Mouse (Mus musculus): Measurements from ENCODE around the gene Nol8.

Gene Nol8

DNA sequence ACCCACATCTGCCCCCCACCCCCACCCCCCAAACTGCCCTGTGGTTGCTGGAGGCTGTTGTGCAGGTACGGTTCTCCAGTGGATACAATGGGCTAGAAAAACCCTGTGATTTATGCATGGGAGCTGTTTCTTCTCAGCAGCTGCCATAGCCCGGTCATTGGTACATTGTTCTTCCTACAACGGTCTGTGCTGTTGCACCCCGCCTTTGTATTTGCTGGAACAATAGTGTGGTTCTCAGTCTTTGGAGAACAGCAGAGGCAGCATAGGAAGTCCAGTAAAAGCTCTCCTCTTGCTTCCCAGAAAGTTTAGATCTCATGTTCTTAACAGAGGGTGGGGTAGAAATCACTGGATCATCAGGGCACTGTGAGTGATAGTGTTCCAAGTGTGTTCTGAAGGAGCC is 31.4 kb downstream of the Nol8 start:
- DNase-seq (ENCODE audit: low spot score in 2 of 2): peak in 1 of 2 experiments; percentile 24

DNA sequence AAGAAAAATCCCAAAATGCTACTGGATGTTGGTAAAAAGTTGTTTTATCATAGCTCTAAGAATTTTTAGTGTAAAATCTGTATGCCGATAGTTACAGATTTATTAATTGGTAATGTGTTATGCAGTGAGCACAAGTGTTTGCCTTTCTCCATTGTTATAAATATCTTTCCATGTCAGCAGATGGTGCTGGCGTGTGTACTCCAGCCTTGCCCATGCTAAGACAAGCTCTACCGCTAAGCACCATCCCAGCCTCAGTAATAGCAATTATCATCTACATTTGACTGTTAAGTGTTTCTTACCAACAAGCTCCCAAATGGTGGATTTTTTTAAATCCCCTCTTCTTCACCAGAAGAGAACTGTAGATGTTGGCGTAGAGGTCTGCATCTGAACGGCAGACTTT is 38.2 kb downstream of the Nol8 start:
- DNase-seq (ENCODE audit: low spot score in 2 of 2): no peak

DNA sequence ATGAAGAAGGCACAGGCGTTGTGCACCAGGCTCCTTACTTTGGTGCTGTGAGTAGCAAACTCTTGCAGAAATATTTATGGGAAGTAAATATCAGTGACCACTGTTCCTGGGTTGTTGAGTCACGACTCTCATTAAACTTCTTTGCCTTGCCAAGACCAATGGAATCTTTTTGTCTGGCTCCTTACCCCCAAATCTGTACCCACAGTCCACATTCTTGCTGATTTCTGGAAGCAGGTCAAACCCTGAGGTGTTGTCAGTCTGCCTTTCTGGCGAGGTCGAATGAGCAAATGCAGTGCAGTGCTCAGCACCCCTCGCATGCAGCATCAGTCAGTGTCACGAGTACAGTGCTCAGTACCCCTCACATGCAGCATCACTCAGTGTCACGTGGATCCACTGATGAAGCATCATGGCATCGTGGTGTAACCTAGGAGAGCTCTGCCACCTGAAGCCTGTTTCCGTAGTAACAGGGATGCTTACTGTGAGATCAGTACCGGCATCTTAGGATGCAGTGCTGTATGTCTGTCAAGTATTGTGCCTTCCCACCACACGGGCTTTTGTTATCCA is 50.4 kb downstream of the Nol8 start:
- DNase-seq (ENCODE audit: low spot score in 2 of 2): no peak

DNA sequence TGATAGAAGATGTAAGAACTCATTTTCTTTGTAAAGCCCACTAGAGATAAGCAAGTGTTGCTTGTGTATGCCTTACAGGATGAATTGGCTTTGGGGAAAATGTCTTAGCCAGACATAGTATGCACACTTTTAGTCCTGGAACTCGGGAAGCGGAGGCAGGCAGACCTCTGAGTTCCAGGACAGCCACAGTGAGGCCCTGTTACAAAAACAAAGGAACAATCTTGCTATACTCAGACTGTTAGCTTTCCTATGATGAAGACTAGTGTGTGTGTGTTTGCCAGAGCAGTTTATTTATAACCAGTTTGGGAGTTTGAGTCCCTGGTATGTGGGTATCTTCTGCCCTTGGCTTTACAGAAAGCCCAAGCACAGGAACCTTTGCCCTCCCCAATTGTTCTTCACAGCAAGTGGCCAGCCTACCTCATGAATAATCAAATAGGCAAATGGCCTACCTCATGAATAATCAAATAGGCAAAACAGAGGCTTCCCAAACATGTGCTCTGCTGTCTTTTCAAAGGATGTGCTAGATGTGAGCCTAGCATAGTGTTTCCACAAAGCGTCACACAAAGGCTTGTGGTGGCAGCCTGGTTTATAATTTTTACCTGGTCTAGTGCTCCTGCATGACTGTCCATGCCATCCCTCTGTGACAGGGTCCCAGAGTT is 53.3 kb downstream of the Nol8 start:
- DNase-seq (ENCODE audit: low spot score in 2 of 2): no peak

DNA sequence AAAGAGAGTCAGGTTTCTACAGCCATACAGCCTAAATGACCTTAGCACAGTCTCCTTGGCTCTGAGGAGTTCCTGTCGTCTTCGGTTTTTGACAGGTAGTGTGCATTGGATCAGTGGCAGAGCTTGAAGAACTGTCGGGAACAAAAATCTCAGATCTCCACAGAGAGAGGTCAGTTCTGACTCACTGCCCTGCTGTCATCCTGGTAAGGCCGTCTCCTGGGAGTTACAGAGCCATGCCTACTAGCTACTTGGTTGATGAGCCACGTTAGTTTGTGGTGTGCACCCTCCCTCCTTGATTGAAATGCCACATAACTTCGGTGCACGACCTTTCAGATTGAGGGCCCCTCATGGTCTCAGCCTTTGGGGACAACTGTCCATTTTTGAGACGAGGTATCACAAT is 55.4 kb downstream of the Nol8 start:
- DNase-seq (ENCODE audit: low spot score in 2 of 2): no peak

DNA sequence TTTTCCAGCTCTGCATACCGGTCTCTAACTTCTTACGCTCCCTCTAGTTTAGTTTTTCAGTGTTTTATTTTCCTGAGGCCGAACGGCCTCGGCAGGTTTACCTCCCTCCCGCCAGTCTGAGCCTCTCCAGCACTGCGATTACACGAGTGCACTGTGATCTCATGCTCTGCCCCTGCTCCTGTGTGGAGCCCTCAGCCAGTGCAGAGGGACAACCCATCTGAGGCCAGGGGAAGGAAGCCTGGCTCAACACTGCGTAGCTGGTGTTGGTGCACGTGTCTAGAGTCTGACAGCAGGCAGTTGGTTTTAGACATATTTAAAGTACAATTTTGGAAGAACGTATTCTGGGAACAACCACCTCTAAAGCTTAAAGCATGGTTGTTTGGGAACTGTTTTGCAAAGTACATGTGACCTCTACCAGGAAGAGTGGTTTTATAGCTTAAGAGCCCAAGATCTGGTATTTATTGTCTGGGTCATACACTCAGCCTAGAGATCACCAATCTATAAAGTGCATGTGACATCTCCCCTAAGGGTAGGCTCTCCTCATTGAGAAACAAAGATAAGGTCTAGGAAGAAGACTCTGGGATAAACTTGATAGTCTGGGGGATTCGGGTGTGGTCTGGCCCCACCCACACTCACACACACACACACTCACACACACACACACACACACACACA is 59.3 kb downstream of the Nol8 start:
- no peak for DNase-seq (ENCODE audit: low spot score in 2 of 2)

DNA sequence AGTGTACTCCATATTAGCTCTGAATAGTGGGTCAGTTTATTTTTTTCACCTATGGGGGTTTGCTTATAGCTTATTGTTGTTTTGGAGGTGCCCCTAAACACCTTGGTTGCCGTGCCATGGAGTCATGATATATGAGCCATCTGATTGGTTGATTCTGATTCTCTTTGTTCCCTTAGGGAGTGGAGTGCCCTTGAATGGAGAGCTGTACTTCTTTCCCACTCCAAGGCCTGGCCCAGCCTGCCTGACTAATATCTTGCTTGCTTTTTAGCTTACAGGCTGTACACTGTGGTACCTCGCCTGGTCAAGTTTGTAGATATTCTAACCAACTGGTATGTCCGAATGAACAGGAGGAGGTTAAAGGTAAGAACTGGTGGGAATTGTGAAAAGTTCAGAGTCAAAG is 66.4 kb downstream of the Nol8 start:
- no peak for DNase-seq (ENCODE audit: low spot score in 2 of 2)
